Comparison of ENCODE assay signal across 20 mouse cellular contexts in genomic region chr4:155566555-155566954, GRCm38 (mm10). TPM values are rescaled to one million over a fixed set of nuclear protein-coding genes. Genes with fewer than 3 reads are reported as not detected.
A peak's percentile ranks its signal among the peaks of the same experiment; 100 is the strongest.
DNase-seq lines count a peak whose midpoint lies in the region; ATAC-seq and TF ChIP-seq lines count a peak whose summit lies in the region.
"Had no signal": no experiment of that assay in that cellular context is flagged by ENCODE, and none has a peak within 500 bp of the region (broad histone marks: within the 10 kb centered on the region; RNA-seq: fewer than 3 reads in every experiment).

No protein-coding gene starts in this region.

- no peak for ATAC-seq in limb, embryonic 12.5 days (ENCODE audit: insufficient number of reproducible peaks, insufficient read depth, low FRiP score, low TSS enrichment, low read depth)
- no peak for ATAC-seq in liver, postnatal 0 days
- no peak for ATAC-seq in forebrain, embryonic 16.5 days
- ATAC-seq: CD4-positive, CD25-positive, alpha-beta regulatory T cell, adult 4 months; Patski had no signal

- 0 out of 2 replicates have a peak overlapping the region, but pooled peaks have one; percentile 5 for H3K4me2 ChIP-seq in limb, embryonic 12.5 days
- peak overlapping the region; percentile 16; the same call in 1 of the 2 replicates for H3K4me2 ChIP-seq in liver, postnatal 0 days (ENCODE audit: low read depth, low read length)
- no peak overlapping the region for H3K4me2 ChIP-seq in forebrain, embryonic 16.5 days (ENCODE audit: low read length)
- H3K4me2 ChIP-seq: midbrain, embryonic 12.5 days; neural tube, embryonic 13.5 days had no signal

- intact Hi-C loops in heart, postnatal 10 days (cut with DNase I) = loop anchor here (5.0 kb wide), 1 partner anchor 199 kb away; no protein-coding TSS in a partner anchor

- peaks cover 30% of the 10 kb centered on the region for H3K4me1 ChIP-seq in limb, embryonic 12.5 days (replicated peaks)
- peaks cover 38% of the 10 kb centered on the region for H3K4me1 ChIP-seq in limb, embryonic 10.5 days
- H3K4me1 ChIP-seq in liver, postnatal 0 days (ENCODE audit: insufficient read depth) = peaks cover 49% of the 10 kb centered on the region
- peaks cover 22% of the 10 kb centered on the region for H3K4me1 ChIP-seq in forebrain, embryonic 16.5 days (replicated peaks; ENCODE audit: control insufficient read depth, insufficient read depth, low read length)

- no peak overlapping the region for H3K9ac ChIP-seq in limb, embryonic 12.5 days (replicated peaks)
- no peak overlapping the region; the same call in 1 of the 2 replicates for H3K9ac ChIP-seq in liver, postnatal 0 days (replicated peaks)
- no peak overlapping the region for H3K9ac ChIP-seq in forebrain, embryonic 16.5 days (replicated peaks; ENCODE audit: low read depth, low read length)
- H3K9ac ChIP-seq: midbrain, embryonic 12.5 days had no signal

- TF ChIP-seq CTCF in liver, postnatal 0 days (IDR thresholded peaks at IDR 0.05; ENCODE audit: low read depth) = no peak

- peak; percentile 15 to 56 for DNase-seq in adrenal gland, adult (ENCODE audit: inconsistent age in 2 of 2, low spot score in 1 of 2)
- no peak for DNase-seq in adrenal gland, postnatal 25 days
- no peak for DNase-seq in limb, embryonic 10.5 days (ENCODE audit: low spot score)
- peak; percentile 33 to 65 for DNase-seq in kidney, postnatal 25 days
- DNase-seq in liver, postnatal 0 days = no peak
- DNase-seq in heart, postnatal 10 days = no peak
- DNase-seq: adrenal gland, postnatal 10 days; cerebellum, adult 11 months; cerebellum, postnatal 36 days; gastrocnemius, postnatal 14 days; heart, adult 2 months; thymus, postnatal 25 days had no signal

- no peaks in the 10 kb centered on the region for H3K36me3 ChIP-seq in limb, embryonic 12.5 days
- peaks cover 7% of the 10 kb centered on the region for H3K36me3 ChIP-seq in limb, embryonic 10.5 days
- 0 out of 2 replicates have a peak, but pooled peaks cover 3% of the 10 kb centered on the region for H3K36me3 ChIP-seq in liver, postnatal 0 days (replicated peaks; ENCODE audit: insufficient read depth, low read length)
- no peaks in the 10 kb centered on the region for H3K36me3 ChIP-seq in forebrain, embryonic 16.5 days (ENCODE audit: control insufficient read depth, insufficient read depth)
- H3K36me3 ChIP-seq: midbrain, embryonic 12.5 days had no signal

- WGBS in limb, embryonic 12.5 days = 60% methylated on average over 8 of the region's 8 CpGs
- 61% methylated on average over 8 of the region's 8 CpGs for WGBS in limb, embryonic 10.5 days
- 69% methylated on average over 8 of the region's 8 CpGs for WGBS in liver, postnatal 0 days (ENCODE audit: insufficient replicate concordance)
- 91% methylated on average over 8 of the region's 8 CpGs for WGBS in forebrain, embryonic 16.5 days

- no peaks in the 10 kb centered on the region for H3K9me3 ChIP-seq in limb, embryonic 12.5 days
- no peaks in the 10 kb centered on the region for H3K9me3 ChIP-seq in limb, embryonic 10.5 days (replicated peaks)
- no peaks in the 10 kb centered on the region for H3K9me3 ChIP-seq in liver, postnatal 0 days (ENCODE audit: low read length)
- no peaks in the 10 kb centered on the region for H3K9me3 ChIP-seq in forebrain, embryonic 16.5 days (ENCODE audit: control insufficient read depth, low read length)
- H3K9me3 ChIP-seq: forebrain, embryonic 10.5 days; hindbrain, embryonic 10.5 days; midbrain, embryonic 12.5 days; neural tube, embryonic 13.5 days had no signal

- no peak overlapping the region for H3K4me3 ChIP-seq in limb, embryonic 12.5 days (replicated peaks)
- H3K4me3 ChIP-seq in limb, embryonic 10.5 days = no peak overlapping the region
- no peak overlapping the region for H3K4me3 ChIP-seq in liver, postnatal 0 days (ENCODE audit: low read depth, low read length)
- H3K4me3 ChIP-seq in forebrain, embryonic 16.5 days (replicated peaks; ENCODE audit: low read length) = no peak overlapping the region
- H3K4me3 ChIP-seq: forebrain, embryonic 10.5 days; heart, adult 2 months; hindbrain, embryonic 10.5 days; midbrain, embryonic 12.5 days; neural tube, embryonic 13.5 days had no signal

- H3K27me3 ChIP-seq in limb, embryonic 12.5 days = no peaks in the 10 kb centered on the region
- no peaks in the 10 kb centered on the region for H3K27me3 ChIP-seq in limb, embryonic 10.5 days (ENCODE audit: low read depth, poor library complexity, severe bottlenecking)
- H3K27me3 ChIP-seq in liver, postnatal 0 days (ENCODE audit: insufficient read depth, low read length) = no peaks in the 10 kb centered on the region
- no peaks in the 10 kb centered on the region for H3K27me3 ChIP-seq in forebrain, embryonic 16.5 days (replicated peaks; ENCODE audit: control insufficient read depth, insufficient read depth, low read length)
- H3K27me3 ChIP-seq: midbrain, embryonic 12.5 days; neural tube, embryonic 13.5 days; Patski had no signal

- H3K27ac ChIP-seq in limb, embryonic 12.5 days = no peak overlapping the region
- no peak overlapping the region for H3K27ac ChIP-seq in limb, embryonic 10.5 days
- peak overlapping the region; percentile 72 for H3K27ac ChIP-seq in liver, postnatal 0 days (ENCODE audit: low read depth)
- no peak overlapping the region for H3K27ac ChIP-seq in forebrain, embryonic 16.5 days (ENCODE audit: low read length)
- H3K27ac ChIP-seq: forebrain, embryonic 10.5 days; heart, adult 2 months; hindbrain, embryonic 10.5 days; midbrain, embryonic 12.5 days; neural tube, embryonic 13.5 days had no signal

- no peak for TF ChIP-seq EP300 in liver, postnatal 0 days (IDR thresholded peaks at IDR 0.05; ENCODE audit: low read depth)

RNA-seq across cellular contexts. Expression of gene Nadk, which starts 4.4 kb away (rescaled TPM):
- total RNA-seq in adrenal gland, postnatal 25 days (2021) = 294 and 306 TPM in 2 replicates
- polyA plus RNA-seq in limb, embryonic 12.5 days (2016; fragmentation: Nextera tagmentation; extraction: Ambion mirVana) = 95.3 and 95.4 TPM in 2 replicates
- 116 and 119 TPM in 2 replicates for polyA plus RNA-seq in limb, embryonic 10.5 days (2016; fragmentation: Nextera tagmentation; extraction: Ambion mirVana)
- 50.1 and 55.5 TPM in 2 replicates for polyA plus RNA-seq in liver, postnatal 0 days (2015; fragmentation: Nextera tagmentation; extraction: Ambion mirVana)
- 113 and 120 TPM in 2 replicates for polyA plus RNA-seq in forebrain, embryonic 16.5 days (2015; fragmentation: Nextera tagmentation; extraction: Ambion mirVana)
- 10 to 100 TPM; 34.8 to 42.4 TPM for total RNA-seq in heart, postnatal 10 days (2021)

RNA-seq across cellular contexts. Expression of gene Slc35e2, which starts 34.7 kb away (rescaled TPM):
- 36.8 and 52.0 TPM in 2 replicates for total RNA-seq in adrenal gland, postnatal 25 days (2021)
- 10.9 and 11.6 TPM in 2 replicates for polyA plus RNA-seq in limb, embryonic 12.5 days (2016; fragmentation: Nextera tagmentation; extraction: Ambion mirVana)
- polyA plus RNA-seq in limb, embryonic 10.5 days (2016; fragmentation: Nextera tagmentation; extraction: Ambion mirVana) = 12.2 and 13.6 TPM in 2 replicates
- polyA plus RNA-seq in liver, postnatal 0 days (2015; fragmentation: Nextera tagmentation; extraction: Ambion mirVana) = 5.4 and 5.6 TPM in 2 replicates
- 12.0 and 12.9 TPM in 2 replicates for polyA plus RNA-seq in forebrain, embryonic 16.5 days (2015; fragmentation: Nextera tagmentation; extraction: Ambion mirVana)
- total RNA-seq in heart, postnatal 10 days (2021) = 10 to 100 TPM; 12.2 to 13.1 TPM

RNA-seq across cellular contexts. Expression of gene Cdk11b, which starts 58.1 kb away (rescaled TPM):
- 50.9 and 68.4 TPM in 2 replicates for total RNA-seq in adrenal gland, postnatal 25 days (2021)
- polyA plus RNA-seq in limb, embryonic 12.5 days (2016; fragmentation: Nextera tagmentation; extraction: Ambion mirVana) = 78.4 and 82.4 TPM in 2 replicates
- polyA plus RNA-seq in limb, embryonic 10.5 days (2016; fragmentation: Nextera tagmentation; extraction: Ambion mirVana) = 74.1 and 74.8 TPM in 2 replicates
- 22.8 and 24.9 TPM in 2 replicates for polyA plus RNA-seq in liver, postnatal 0 days (2015; fragmentation: Nextera tagmentation; extraction: Ambion mirVana)
- polyA plus RNA-seq in forebrain, embryonic 16.5 days (2015; fragmentation: Nextera tagmentation; extraction: Ambion mirVana) = 62.4 and 65.2 TPM in 2 replicates
- 10 to 100 TPM; 28.5 to 30.1 TPM for total RNA-seq in heart, postnatal 10 days (2021)

Comparison
In these comparisons a context has a peak if more than half of its experiments do, and no peak if none do; other contexts are left out.
1. DNase-seq: peak in adrenal gland, adult (2 of 2) and kidney, postnatal 25 days (2 of 2); none in adrenal gland, postnatal 25 days (single experiment), limb, embryonic 10.5 days (single experiment), liver, postnatal 0 days (single experiment) and heart, postnatal 10 days (0 of 2).